Mouse (Mus musculus) layer of hippocampus, adult 9-10 months (tissue): ENCODE measurements around the gene Itprid1.
A peak's percentile ranks its signal among the peaks of the same experiment; 100 is the strongest.

Experiments
- DNase-seq: peaks from one replicate; pipeline ENCODE4 v3.0.0; 2022; ENCODE audit warnings: low spot score

The Itprid1 gene

DNA sequence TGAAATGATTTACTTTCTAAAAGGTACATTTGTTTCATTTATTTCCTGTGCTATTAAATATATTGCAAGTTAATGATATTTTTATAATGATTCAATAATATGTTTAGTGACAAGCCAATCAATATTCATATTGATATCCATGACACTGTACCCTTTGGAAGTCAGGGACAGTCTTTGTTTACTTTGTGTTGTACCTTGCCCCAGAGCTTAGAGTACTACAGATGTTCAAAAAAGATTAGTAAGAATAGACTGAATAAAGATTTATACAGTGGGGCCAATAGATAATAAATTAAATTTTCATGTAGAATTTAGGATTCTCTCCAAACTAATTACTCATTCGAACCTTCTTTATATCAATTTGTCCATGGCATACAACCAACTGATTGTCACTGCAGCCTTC is 50.9 kb downstream of the Itprid1 start:
- DNase-seq: no peak

DNA sequence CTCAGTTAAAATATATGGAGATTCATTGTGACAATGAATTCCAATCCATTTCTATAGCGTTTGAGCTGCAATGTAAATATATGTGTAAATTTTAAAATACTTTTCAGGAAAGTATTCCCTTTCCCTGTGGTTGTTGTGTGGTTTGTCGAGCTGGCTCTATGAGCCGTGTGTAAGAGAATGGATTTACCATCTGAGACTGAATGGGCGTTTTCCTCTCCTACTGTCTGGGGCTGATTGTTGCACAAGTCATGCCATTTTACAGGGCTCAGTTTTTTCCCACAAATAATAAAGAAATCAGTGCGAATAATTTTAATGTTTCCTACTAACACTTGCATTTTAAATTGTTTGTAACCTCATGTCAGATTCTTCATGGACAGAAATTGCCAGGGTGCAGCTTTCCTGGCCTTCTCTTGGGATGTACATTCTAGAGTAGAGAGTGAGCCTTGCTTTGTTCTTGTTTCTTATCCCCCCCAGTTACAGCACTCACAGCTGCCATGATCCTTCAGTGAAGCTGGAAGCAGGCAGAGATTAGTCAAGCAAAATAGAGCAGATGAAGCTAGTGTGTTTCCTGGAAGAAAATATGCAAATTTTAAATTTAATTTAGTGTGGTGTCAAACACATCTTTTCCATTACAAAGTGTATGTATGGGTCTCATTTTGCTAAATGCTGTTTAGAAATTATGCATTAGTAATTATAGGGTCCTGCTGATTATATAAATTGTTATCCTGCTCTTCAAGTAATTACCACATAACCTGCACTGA is 65.1 kb downstream of the Itprid1 start:
- no peak for DNase-seq

GRCm38 (mm10) chr6:55902329-55902605 is 65.6 kb downstream of the Itprid1 start:
- DNase-seq: no peak

DNA sequence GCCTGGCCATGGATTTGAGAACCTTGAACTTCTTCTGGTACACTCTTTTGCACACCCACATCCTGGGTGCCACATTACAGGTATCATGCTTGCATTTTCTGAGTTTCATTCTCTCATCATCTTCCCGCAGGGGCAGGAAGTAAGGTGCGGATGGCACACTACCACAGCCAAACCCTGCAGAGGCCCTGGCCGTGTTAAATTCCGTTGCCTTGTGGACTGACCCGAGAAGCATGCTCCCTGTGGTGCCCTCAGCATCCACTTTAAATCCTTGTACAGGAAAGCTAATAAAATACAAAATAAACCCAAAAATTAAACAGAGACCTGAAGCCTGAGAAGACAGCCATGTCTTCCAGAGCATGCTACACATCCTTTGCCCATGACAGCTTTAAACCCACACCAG is 82.5 kb downstream of the Itprid1 start:
- no peak for DNase-seq

DNA sequence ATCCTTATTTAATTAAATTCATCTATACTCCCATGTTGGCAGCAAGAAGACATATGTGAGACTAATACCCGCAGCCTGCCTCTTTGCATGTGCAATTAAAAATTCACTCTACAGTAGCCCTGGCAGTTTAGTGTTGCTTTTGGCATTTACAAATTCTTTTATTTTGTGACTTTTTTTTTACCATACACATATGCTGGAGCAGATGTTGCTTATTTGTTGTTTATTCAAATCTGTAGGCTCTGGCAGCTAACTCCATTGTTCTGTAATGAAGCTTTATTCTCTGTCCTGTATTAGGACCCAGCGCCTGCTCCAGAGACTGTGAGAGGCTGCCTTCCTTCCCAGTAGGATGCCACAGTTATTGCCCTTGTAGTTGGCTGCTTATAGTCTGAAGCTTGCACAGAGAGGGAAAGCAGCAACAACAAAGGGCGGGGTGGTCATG is 83.6 kb downstream of the Itprid1 start:
- DNase-seq: peak; percentile 30

- peak; percentile 40 for DNase-seq
Observed at GRCm38 (mm10) chr6:55920866-55921630, 84.4 kb downstream of the Itprid1 start.

DNA sequence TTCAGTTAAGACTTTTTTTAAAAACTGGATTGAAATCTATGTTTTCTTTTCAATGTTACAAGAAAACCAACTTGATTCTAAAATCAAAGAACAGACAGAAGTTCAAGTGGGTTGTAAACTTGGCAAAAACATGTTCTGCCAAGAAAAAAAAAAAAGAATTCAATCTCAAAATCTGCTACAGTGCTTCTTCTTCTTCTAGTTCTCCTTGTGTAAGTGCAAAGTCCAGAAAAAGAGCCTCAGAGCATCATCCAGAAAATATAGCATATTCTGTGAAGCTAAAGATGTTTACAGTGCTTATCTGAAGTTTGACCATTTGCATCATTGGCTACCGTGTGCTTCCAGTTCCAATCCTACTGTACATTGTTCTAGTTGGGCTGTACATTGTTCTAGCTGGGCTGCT is 108.0 kb downstream of the Itprid1 start:
- no peak for DNase-seq

GRCm38 (mm10) chr6:55950345-55951110 is 113.8 kb downstream of the Itprid1 start:
- DNase-seq: peak; percentile 26

- no peak for DNase-seq
Observed at GRCm38 (mm10) chr6:55972998-55973397, 136.3 kb downstream of the Itprid1 start.

DNA sequence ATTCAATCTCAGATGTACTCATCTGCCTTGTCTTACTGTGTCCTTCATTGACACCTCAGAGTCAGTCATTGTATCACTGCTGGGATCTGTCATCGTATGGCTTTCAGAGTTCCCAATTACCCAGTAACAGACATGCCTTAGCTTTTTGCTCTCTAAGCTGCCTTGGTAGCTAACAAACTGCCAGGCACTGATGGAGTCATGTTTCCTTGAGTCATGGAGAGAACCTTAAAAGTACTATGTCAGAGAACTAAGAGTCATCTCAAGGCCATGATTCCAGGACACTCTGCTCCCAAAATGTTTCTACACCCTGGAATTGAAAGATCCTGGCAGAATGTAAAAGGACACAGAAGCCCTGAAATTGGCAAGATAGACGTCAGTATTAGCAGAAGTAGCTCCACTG is 143.1 kb downstream of the Itprid1 start:
- no peak for DNase-seq

DNA sequence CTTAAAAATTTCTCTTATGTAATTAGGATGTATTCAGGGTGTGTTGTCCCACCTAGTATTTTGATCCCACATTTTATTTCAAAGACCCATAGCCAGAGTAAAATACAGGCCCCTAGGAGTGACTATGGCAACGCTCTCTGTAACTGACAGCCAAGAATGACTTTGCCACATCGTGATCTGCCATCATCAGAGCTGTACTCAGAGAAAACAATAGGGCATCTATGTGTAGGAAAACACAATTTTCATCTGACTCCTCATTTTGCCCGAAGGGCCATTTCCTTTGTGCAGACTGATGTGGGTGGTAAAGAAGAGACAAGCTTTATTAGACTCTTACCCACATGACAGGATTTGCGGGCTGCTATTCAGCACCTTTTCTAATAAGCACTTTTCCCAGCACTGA is 172.0 kb downstream of the Itprid1 start:
- no peak for DNase-seq

DNA sequence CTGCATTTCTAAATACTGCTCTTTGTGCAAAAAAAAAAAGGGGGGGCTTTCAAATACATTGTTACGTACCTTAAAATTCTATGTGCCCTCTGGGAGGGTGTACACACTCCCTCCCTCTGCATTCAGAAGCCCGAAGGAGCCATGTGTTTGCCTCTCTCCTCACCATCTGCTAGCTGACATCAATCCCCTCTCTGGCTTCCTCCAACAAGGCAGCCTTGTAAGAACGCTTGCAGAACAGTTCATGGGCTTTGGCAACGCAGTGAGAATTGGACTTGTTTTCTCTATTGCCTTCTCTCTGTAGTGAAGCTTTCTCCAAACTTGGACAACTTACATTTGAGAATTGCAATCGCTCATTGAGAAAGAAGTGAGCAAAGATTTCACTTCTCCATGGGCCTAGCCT is 175.7 kb downstream of the Itprid1 start:
- DNase-seq: no peak

- DNase-seq: no peak
Observed at GRCm38 (mm10) chr6:56017291-56017994, 180.7 kb downstream of the Itprid1 start, which contains the start of gene Ppp1r17. Gene Ppp1r17 (plus strand): TSS chr6:56017497.

GRCm38 (mm10) chr6:56019632-56020031 is 182.9 kb downstream of the Itprid1 start:
- DNase-seq: no peak

DNA sequence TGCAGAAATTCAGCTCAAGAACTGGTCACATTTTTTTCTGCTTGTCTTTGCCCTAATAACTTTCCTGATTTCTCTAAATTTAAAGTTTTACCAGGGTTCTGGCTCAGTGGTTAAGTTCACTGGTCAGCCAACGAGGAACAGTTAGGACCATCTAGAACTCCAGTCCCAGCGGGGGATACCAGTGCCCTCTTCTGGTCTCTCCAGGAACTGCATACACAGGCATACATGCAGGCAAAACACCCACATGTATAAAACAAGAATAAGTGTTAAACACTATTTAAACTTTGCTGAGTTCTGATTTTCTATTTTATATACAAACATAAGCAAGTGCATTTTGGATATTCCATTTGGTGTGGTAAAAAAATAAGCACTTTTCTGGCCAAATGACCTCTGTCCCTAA is 188.8 kb downstream of the Itprid1 start:
- no peak for DNase-seq

DNA sequence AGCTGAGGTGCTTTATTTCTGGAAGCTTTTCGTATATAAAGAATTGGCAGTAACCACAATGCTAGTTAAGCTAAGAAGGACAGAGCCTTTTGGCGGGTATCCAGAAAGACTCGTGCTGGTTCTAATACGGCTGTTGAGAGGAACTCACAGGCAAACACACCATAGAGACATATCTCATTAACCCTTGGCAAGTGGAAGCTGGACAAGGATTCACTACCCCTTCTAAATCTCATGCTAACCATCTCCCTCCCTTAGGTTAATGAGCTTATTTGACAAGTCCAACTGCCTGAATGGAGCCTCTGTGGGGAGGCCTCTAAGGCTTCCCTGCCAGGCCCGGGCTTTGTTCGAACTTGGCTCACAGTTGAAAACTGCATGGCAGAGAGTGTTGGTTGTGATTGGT is 190.6 kb downstream of the Itprid1 start:
- no peak for DNase-seq

GRCm38 (mm10) chr6:56027966-56028365 is 191.3 kb downstream of the Itprid1 start:
- no peak for DNase-seq
